Mouse (Mus musculus) kidney, postnatal 0 days (tissue): ENCODE results near the gene Abcc9. TPM values are rescaled to one million over a fixed set of nuclear protein-coding genes. Genes with fewer than 3 reads are reported as not detected.

Experiments
- ATAC-seq: fragments of 200-750 bp; cut with Nextera tagmentation; replicated peaks from 2 replicates; pipeline ENCODE4 v1.8.0; 2017; ENCODE audit warnings: low read depth, moderate number of reproducible peaks, moderate TSS enrichment, moderate library complexity; ENCODE audit not compliant: low FRiP score
- DNase-seq: peaks from one replicate; pipeline ENCODE4 v3.0.0-alpha.2; 2016; ENCODE audit warnings: low spot score
- H3K27ac ChIP-seq: fragments of 300-500 bp; sonication (generic); 2 replicates; pipeline ENCODE4 v1.5.1; 2014; ENCODE audit warnings: mild to moderate bottlenecking
- H3K27me3 ChIP-seq: fragments of 300-500 bp; sonication (generic); 2 replicates; pipeline ENCODE4 v1.6.1; 2014; ENCODE audit warnings: low read length, mixed read lengths; ENCODE audit not compliant: insufficient read depth
- H3K36me3 ChIP-seq: fragments of 300-500 bp; sonication (generic); 2 replicates; pipeline ENCODE4 v1.6.1; 2014; ENCODE audit warnings: low read length, mixed read lengths; ENCODE audit not compliant: insufficient read depth
- H3K4me1 ChIP-seq: fragments of 300-500 bp; sonication (generic); replicated peaks from 2 replicates; pipeline ENCODE4 v1.6.1; 2014; ENCODE audit warnings: antibody characterized with exemption, low read length, mixed read lengths; ENCODE audit not compliant: insufficient read depth
- H3K4me2 ChIP-seq: fragments of 300-500 bp; sonication (generic); 2 replicates; pipeline ENCODE4 v1.6.1; 2014; ENCODE audit warnings: mild to moderate bottlenecking, low read length, moderate library complexity, mixed read lengths
- H3K4me3 ChIP-seq: fragments of 300-500 bp; sonication (generic); replicated peaks from 2 replicates; pipeline ENCODE4 v1.5.1; 2014; ENCODE audit warnings: low read depth, low read length
- H3K9ac ChIP-seq: fragments of 300-500 bp; sonication (generic); 2 replicates; pipeline ENCODE4 v1.6.1; 2014; ENCODE audit warnings: low read depth, low read length
- H3K9me3 ChIP-seq: fragments of 300-500 bp; sonication (generic); replicated peaks from 2 replicates; pipeline ENCODE4 v1.6.1; 2016; ENCODE audit warnings: low read length, inconsistent platforms, mixed read lengths
- CTCF ChIP-seq: IDR thresholded peaks from 2 replicates; pipeline ENCODE4 v1.5.1; 2016; ENCODE audit warnings: antibody characterized with exemption, low read depth, mild to moderate bottlenecking, moderate library complexity
- WGBS: fragments of 180-500 bp; shearing (Covaris S2); extraction: QIAGEN DNeasy Blood & Tissue Kit; methylation state at CpG from one replicate; pipeline ENCODE4 v1.1.7; 2014; 5-methylcytosine and 5-hydroxymethylcytosine counted together
- polyA plus RNA-seq: library from polyadenylated mRNA; unstranded; fragments of >200 nt; fragmentation: Nextera tagmentation; extraction: Ambion mirVana; gene quantifications from 2 replicates; pipeline ENCODE4 v1.2.1, GENCODE M21; 2015

Abcc9 gene
- polyA plus RNA-seq, 1 experiment from 2014 or later, result 6.1 TPM

- no peaks in the 10 kb centered on the region for H3K9me3 ChIP-seq
- no peak for TF ChIP-seq CTCF
- WGBS, result 55% methylated on average over 8 of the region's 8 CpGs
- no peaks in the 10 kb centered on the region for H3K36me3 ChIP-seq
- DNase-seq (peak; percentile 79), ATAC-seq (no peak)
- H3K4me3 ChIP-seq, result no peak overlapping the region
- no peaks in the 10 kb centered on the region for H3K27me3 ChIP-seq
- no peak overlapping the region for H3K4me2 ChIP-seq
- peak overlapping the region; percentile 76 for H3K27ac ChIP-seq
- H3K4me1 ChIP-seq, result peaks cover 2% of the 10 kb centered on the region; the same call in 1 of the 2 replicates
- no peak overlapping the region for H3K9ac ChIP-seq
Observed at GRCm38 (mm10) chr6:142542082-142542799, 159.9 kb downstream of the Abcc9 start.

GRCm38 (mm10) chr6:142540561-142541160, 161.5 kb downstream of the Abcc9 start:
- Histone ChIP-seq H3K4me1 (peaks cover 2% of the 10 kb centered on the region; the same call in 1 of the 2 replicates), H3K27ac (peak overlapping the region; percentile 1; the same call in 1 of the 2 replicates), H3K36me3 (no peaks in the 10 kb centered on the region), H3K4me3 (no peak overlapping the region), H3K4me2 (no peak overlapping the region), H3K9ac (no peak overlapping the region), H3K27me3 (no peaks in the 10 kb centered on the region), H3K9me3 (no peaks in the 10 kb centered on the region)
- TF ChIP-seq CTCF, result no peak
- ATAC-seq (no peak), DNase-seq (no peak)
- 77% methylated on average over 10 of the region's 10 CpGs for WGBS

GRCm38 (mm10) chr6:142540131-142540530, 162.0 kb downstream of the Abcc9 start:
- Histone ChIP-seq H3K4me1 (peaks cover 2% of the 10 kb centered on the region; the same call in 1 of the 2 replicates), H3K9me3 (no peaks in the 10 kb centered on the region), H3K9ac (no peak overlapping the region), H3K4me3 (no peak overlapping the region), H3K27ac (no peak overlapping the region), H3K27me3 (no peaks in the 10 kb centered on the region), H3K4me2 (no peak overlapping the region), H3K36me3 (no peaks in the 10 kb centered on the region)
- DNase-seq, result peak; percentile 58
- no peak for ATAC-seq
- WGBS, result 70% methylated on average over 5 of the region's 5 CpGs
- TF ChIP-seq CTCF, result no peak

- DNase-seq, result peak; percentile 78
- Histone ChIP-seq H3K9ac (no peak overlapping the region), H3K9me3 (no peaks in the 10 kb centered on the region), H3K27me3 (no peaks in the 10 kb centered on the region), H3K27ac (no peak overlapping the region), H3K4me3 (no peak overlapping the region), H3K36me3 (no peaks in the 10 kb centered on the region), H3K4me1 (peaks cover 2% of the 10 kb centered on the region; the same call in 1 of the 2 replicates), H3K4me2 (no peak overlapping the region)
- 74% methylated on average over 17 of the region's 17 CpGs for WGBS
- ATAC-seq, result no peak; the same call in 1 of the 2 replicates
- TF ChIP-seq CTCF, result no peak
Observed at GRCm38 (mm10) chr6:142538503-142538902, 163.6 kb downstream of the Abcc9 start.

Other genes with a start within 250 kb of the Abcc9 start
- not detected in 2 replicates for gene Gys2, start 229.2 kb downstream of the Abcc9 start, polyA plus RNA-seq
- gene Ldhb, start 194.4 kb downstream of the Abcc9 start, polyA plus RNA-seq, result 1,564 and 1,601 TPM in 2 replicates
- gene Kcnj8, start 130.7 kb downstream of the Abcc9 start, polyA plus RNA-seq, result 31.1 and 35.9 TPM in 2 replicates
- gene Cmas, start 54.4 kb upstream of the Abcc9 start, polyA plus RNA-seq, result 60.0 and 63.2 TPM in 2 replicates
- gene Sult6b2, start 102.2 kb upstream of the Abcc9 start, polyA plus RNA-seq, result not detected in 2 replicates